Mouse (Mus musculus) erythroblast, embryonic 14.5 days (primary cell): ENCODE measurements at regions not wholly inside any gene's neighbourhood (a gene's known extent, or its start where the extent isn't known, plus 50 kb on each side); places are given as distances from the start of the nearest gene placed in this dataset.

Source experiments
- GATA1 ChIP-seq: IDR thresholded peaks from 2 replicates; pipeline ENCODE4 v1.6.1; 2012; ENCODE audit warnings: low read length, inconsistent platforms, mixed read lengths
- TAL1 ChIP-seq: IDR thresholded peaks from 3 replicates; pipeline ENCODE4 v1.6.1; 2012; ENCODE audit warnings: low read length, inconsistent platforms, mixed read lengths

DNA sequence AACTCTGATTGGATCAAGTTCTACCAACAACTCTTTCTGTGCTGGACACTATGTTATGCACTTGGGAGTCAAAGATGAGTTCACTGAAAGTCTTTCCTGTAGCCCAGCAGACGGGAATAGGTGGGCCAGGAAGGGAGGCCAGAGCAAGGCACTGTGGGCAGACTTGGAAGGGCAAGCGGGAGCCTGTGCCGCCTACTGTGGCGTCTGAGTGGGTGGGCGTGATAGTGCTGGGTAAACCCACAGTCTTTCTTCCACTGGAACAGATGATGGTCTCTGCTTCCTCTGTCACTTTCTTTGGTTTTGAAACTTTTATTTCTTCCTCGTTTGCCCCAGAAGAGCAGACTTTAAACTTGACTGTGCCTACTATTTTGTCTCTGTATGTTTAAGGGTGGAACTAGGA is 610.8 kb downstream of the Zfp706 start:
- TF ChIP-seq GATA1 (no peak), TAL1 (no peak)
